Mouse (Mus musculus): ENCODE results near the gene E430018J23Rik. TPM values are rescaled to one million over a fixed set of nuclear protein-coding genes. Genes with fewer than 3 reads are reported as not detected.
"Not testable (repeated sequence)": the region's sequence is repeated elsewhere in the genome, so short reads cannot be mapped to it uniquely, and the experiment has no call there.

Gene E430018J23Rik
- polyA plus RNA-seq, 1 experiment from 2014 or later = 6.4 TPM

- H3K4me3 ChIP-seq = peak overlapping the region; percentile 90; the same call in 1 of the 2 replicates
- H3K27me3 ChIP-seq = no peaks in the 10 kb centered on the region
- 0 out of 2 replicates have a peak overlapping the region, but pooled peaks have one; percentile 96 for H3K9ac ChIP-seq
- H3K4me2 ChIP-seq = peak overlapping the region; percentile 81
- H3K27ac ChIP-seq (replicated peaks) = no peak overlapping the region
- WGBS = 15% methylated on average over 8 of the region's 8 CpGs
- ATAC-seq (ENCODE audit: low FRiP score, low read depth) = no peak
- H3K36me3 ChIP-seq = peaks cover 10% of the 10 kb centered on the region; the same call in 1 of the 2 replicates
- H3K9me3 ChIP-seq = no peaks in the 10 kb centered on the region
- peaks cover 28% of the 10 kb centered on the region for H3K4me1 ChIP-seq (replicated peaks)
These were observed 46.8 kb downstream of the E430018J23Rik start for GRCm38 (mm10) chr7:127346676-127347075.

- H3K4me2 ChIP-seq = peak within 1 kb of the TSS; percentile 81
- peak within 1 kb of the TSS; percentile 90 for H3K4me3 ChIP-seq
- WGBS = under 1% methylated on average over 73 of the region's 76 CpGs
- peaks cover 28% of the 10 kb centered on the region for H3K4me1 ChIP-seq (replicated peaks)
- H3K9me3 ChIP-seq = no peaks in the 10 kb centered on the region
- H3K27me3 ChIP-seq = no peaks in the 10 kb centered on the region
- H3K27ac ChIP-seq (replicated peaks) = peak within 1 kb of the TSS; percentile 93
- peak; percentile 91 for ATAC-seq (ENCODE audit: low FRiP score, low read depth)
- H3K36me3 ChIP-seq = peaks cover 10% of the 10 kb centered on the region; the same call in 1 of the 2 replicates
- H3K9ac ChIP-seq = peak within 1 kb of the TSS; percentile 96
These were observed 47.7 kb downstream of the E430018J23Rik start, which contains the start of gene Zfp768 for GRCm38 (mm10) chr7:127345512-127346325. TSS of gene Zfp768 (minus strand) at chr7:127345589.

GRCm38 (mm10) chr7:127345092-127345491 lies 48.3 kb downstream of the E430018J23Rik start:
- H3K9me3 ChIP-seq = no peaks in the 10 kb centered on the region
- H3K4me1 ChIP-seq (replicated peaks) = peaks cover 28% of the 10 kb centered on the region
- peak; percentile 36 for ATAC-seq (ENCODE audit: low FRiP score, low read depth)
- no peaks in the 10 kb centered on the region for H3K27me3 ChIP-seq
- H3K27ac ChIP-seq (replicated peaks) = peak overlapping the region; percentile 93
- under 1% methylated on average over 42 of the region's 42 CpGs for WGBS
- peak overlapping the region; percentile 96 for H3K9ac ChIP-seq
- peaks cover 10% of the 10 kb centered on the region; the same call in 1 of the 2 replicates for H3K36me3 ChIP-seq
- peak overlapping the region; percentile 90 for H3K4me3 ChIP-seq
- H3K4me2 ChIP-seq = peak overlapping the region; percentile 81

- ATAC-seq (ENCODE audit: low FRiP score, low read depth) = no peak
- H3K27ac ChIP-seq (replicated peaks) = no peak overlapping the region
- peak overlapping the region; percentile 96 for H3K9ac ChIP-seq
- no peaks in the 10 kb centered on the region for H3K27me3 ChIP-seq
- H3K4me3 ChIP-seq = peak overlapping the region; percentile 90
- H3K4me1 ChIP-seq (replicated peaks) = peaks cover 28% of the 10 kb centered on the region
- WGBS = 91% methylated on average over 8 of the region's 8 CpGs
- H3K4me2 ChIP-seq = peak overlapping the region; percentile 81
- peaks cover 10% of the 10 kb centered on the region; the same call in 1 of the 2 replicates for H3K36me3 ChIP-seq
- no peaks in the 10 kb centered on the region for H3K9me3 ChIP-seq
These were observed 49.1 kb downstream of the E430018J23Rik start for GRCm38 (mm10) chr7:127344371-127344770.

- 94% methylated on average over 38 of the region's 38 CpGs for WGBS
- no peak overlapping the region for H3K9ac ChIP-seq
These were observed 49.9 kb downstream of the E430018J23Rik start for GRCm38 (mm10) chr7:127343351-127344019.

GRCm38 (mm10) chr7:127342888-127343287 lies 50.5 kb downstream of the E430018J23Rik start:
- Histone ChIP-seq H3K36me3 (peaks cover 10% of the 10 kb centered on the region; the same call in 1 of the 2 replicates), H3K27ac (replicated peaks) (no peak overlapping the region), H3K27me3 (no peaks in the 10 kb centered on the region), H3K4me1 (replicated peaks) (peaks cover 28% of the 10 kb centered on the region), H3K4me2 (no peak overlapping the region), H3K9ac (no peak overlapping the region), H3K4me3 (no peak overlapping the region), H3K9me3 (no peaks in the 10 kb centered on the region)
- WGBS = 93% methylated on average over 7 of the region's 7 CpGs
- ATAC-seq (ENCODE audit: low FRiP score, low read depth) = no peak

More at GRCm38 (mm10) chr7:127343351-127344019, 49.9 kb downstream of the E430018J23Rik start:
- peaks cover 28% of the 10 kb centered on the region for H3K4me1 ChIP-seq (replicated peaks)
- no peaks in the 10 kb centered on the region for H3K9me3 ChIP-seq
- H3K27me3 ChIP-seq = no peaks in the 10 kb centered on the region
- no peak overlapping the region for H3K4me3 ChIP-seq
- no peak for ATAC-seq (ENCODE audit: low FRiP score, low read depth)
- H3K27ac ChIP-seq (replicated peaks) = no peak overlapping the region
- peaks cover 10% of the 10 kb centered on the region; the same call in 1 of the 2 replicates for H3K36me3 ChIP-seq
- H3K4me2 ChIP-seq = no peak overlapping the region

GRCm38 (mm10) chr7:127342332-127342731 lies 51.1 kb downstream of the E430018J23Rik start:
- peaks cover 10% of the 10 kb centered on the region; the same call in 1 of the 2 replicates for H3K36me3 ChIP-seq
- H3K27me3 ChIP-seq = no peaks in the 10 kb centered on the region
- ATAC-seq (ENCODE audit: low FRiP score, low read depth) = no peak
- H3K4me3 ChIP-seq = no peak overlapping the region
- H3K4me2 ChIP-seq = no peak overlapping the region
- WGBS = 71% methylated on average over 4 of the region's 4 CpGs
- H3K9ac ChIP-seq = no peak overlapping the region
- no peaks in the 10 kb centered on the region for H3K9me3 ChIP-seq
- no peak overlapping the region for H3K27ac ChIP-seq (replicated peaks)
- peaks cover 28% of the 10 kb centered on the region for H3K4me1 ChIP-seq (replicated peaks)

GRCm38 (mm10) chr7:127341861-127342260 lies 51.6 kb downstream of the E430018J23Rik start:
- WGBS = 93% methylated on average over 6 of the region's 6 CpGs
- Histone ChIP-seq H3K36me3 (peaks cover 10% of the 10 kb centered on the region; the same call in 1 of the 2 replicates), H3K4me1 (replicated peaks) (peaks cover 26% of the 10 kb centered on the region)
- H3K4me3 ChIP-seq; H3K9ac ChIP-seq; H3K27ac ChIP-seq (replicated peaks); H3K27me3 ChIP-seq; H3K4me2 ChIP-seq; ATAC-seq (ENCODE audit: low FRiP score, low read depth); H3K9me3 ChIP-seq: not testable (repeated sequence)

GRCm38 (mm10) chr7:127341356-127341755 lies 52.1 kb downstream of the E430018J23Rik start:
- 94% methylated on average over 8 of the region's 8 CpGs for WGBS

More at GRCm38 (mm10) chr7:127341356-127341755, 52.1 kb downstream of the E430018J23Rik start:
- Histone ChIP-seq H3K9ac (no peak overlapping the region), H3K27ac (replicated peaks) (no peak overlapping the region), H3K27me3 (no peaks in the 10 kb centered on the region), H3K4me3 (no peak overlapping the region), H3K4me2 (no peak overlapping the region), H3K4me1 (replicated peaks) (peaks cover 20% of the 10 kb centered on the region), H3K9me3 (no peaks in the 10 kb centered on the region), H3K36me3 (peaks cover 10% of the 10 kb centered on the region; the same call in 1 of the 2 replicates)
- ATAC-seq (ENCODE audit: low FRiP score, low read depth) = no peak

Data from hindbrain, embryonic 15.5 days (tissue).